Mouse (Mus musculus) testis, adult 2 months (tissue): ENCODE data around the gene Gm20388.

Experiments
- CTCF ChIP-seq: fragments of 200-500 bp; IDR thresholded peaks from 2 replicates; pipeline ENCODE4 v1.5.1; 2012; ENCODE audit warnings: low read depth, mild to moderate bottlenecking, inconsistent platforms, low read length, moderate library complexity; ENCODE audit not compliant: control insufficient read depth, insufficient read depth, insufficient replicate concordance
- POLR2A ChIP-seq: fragments of 200-500 bp; IDR thresholded peaks from 2 replicates; pipeline ENCODE4 v1.6.1; 2012; ENCODE audit warnings: low read depth, mild to moderate bottlenecking, inconsistent platforms, low read length, moderate library complexity; ENCODE audit not compliant: control insufficient read depth

- TF ChIP-seq CTCF = no peak
- no peak for TF ChIP-seq POLR2A
These were observed 123.8 kb downstream of the Gm20388 start for GRCm38 (mm10) chr8:120034471-120034870.
